Mouse (Mus musculus): ENCODE measurements at regions not wholly inside any gene's neighbourhood (a gene's known extent, or its start where the extent isn't known, plus 50 kb on each side); places are given as distances from the start of the nearest gene placed in this dataset.
A peak's percentile ranks its signal among the peaks of the same experiment; 100 is the strongest.
"Not testable (repeated sequence)": the region's sequence is repeated elsewhere in the genome, so short reads cannot be mapped to it uniquely, and the experiment has no call there.

GRCm38 (mm10) chr15:14815556-14815955, 1642.1 kb upstream of the Cdh6 start:
- Histone ChIP-seq H3K27ac (no peak overlapping the region), H3K4me3 (no peak overlapping the region)
- DNase-seq (ENCODE audit: low spot score in 2 of 2): no peak
- no peak for TF ChIP-seq CTCF (conservative IDR thresholded peaks at IDR 0.05)

GRCm38 (mm10) chr15:14806849-14807248, 1633.4 kb upstream of the Cdh6 start:
- Histone ChIP-seq H3K4me3 (no peak overlapping the region), H3K27ac (no peak overlapping the region)
- TF ChIP-seq CTCF (conservative IDR thresholded peaks at IDR 0.05): no peak
- DNase-seq (ENCODE audit: low spot score in 2 of 2): no peak

- DNase-seq (ENCODE audit: low spot score in 2 of 2): no peak
- Histone ChIP-seq H3K27ac (no peak overlapping the region), H3K4me3 (no peak overlapping the region)
- no peak for TF ChIP-seq CTCF (conservative IDR thresholded peaks at IDR 0.05)
Observed at GRCm38 (mm10) chr15:14795221-14795620, 1621.7 kb upstream of the Cdh6 start.

- no peak overlapping the region for H3K4me3 ChIP-seq
- DNase-seq (ENCODE audit: low spot score in 2 of 2): no peak
- no peak overlapping the region for H3K27ac ChIP-seq
- no peak for TF ChIP-seq CTCF (conservative IDR thresholded peaks at IDR 0.05)
Observed at GRCm38 (mm10) chr15:14780727-14781126, 1607.3 kb upstream of the Cdh6 start.

GRCm38 (mm10) chr15:14741733-14742132, 1568.3 kb upstream of the Cdh6 start:
- Histone ChIP-seq H3K4me3 (no peak overlapping the region), H3K27ac (no peak overlapping the region)
- TF ChIP-seq CTCF (conservative IDR thresholded peaks at IDR 0.05): no peak
- DNase-seq (ENCODE audit: low spot score in 2 of 2): no peak

- H3K4me3 ChIP-seq; H3K27ac ChIP-seq; DNase-seq (ENCODE audit: low spot score in 2 of 2): not testable (repeated sequence)
Observed at GRCm38 (mm10) chr15:14697925-14698324, 1524.5 kb upstream of the Cdh6 start.

GRCm38 (mm10) chr15:14696481-14696880, 1523.0 kb upstream of the Cdh6 start:
- Histone ChIP-seq H3K4me3 (no peak overlapping the region), H3K27ac (no peak overlapping the region)
- no peak for DNase-seq (ENCODE audit: low spot score in 2 of 2)
- TF ChIP-seq CTCF (conservative IDR thresholded peaks at IDR 0.05): no peak

GRCm38 (mm10) chr15:14689141-14689540, 1515.7 kb upstream of the Cdh6 start:
- no peak for TF ChIP-seq CTCF (conservative IDR thresholded peaks at IDR 0.05)
- no peak overlapping the region for H3K4me3 ChIP-seq
- peak in 1 of 2 experiments; percentile 4 for DNase-seq (ENCODE audit: low spot score in 2 of 2)

GRCm38 (mm10) chr15:14642291-14642690, 1468.8 kb upstream of the Cdh6 start:
- Histone ChIP-seq H3K4me3 (no peak overlapping the region), H3K27ac (no peak overlapping the region)
- TF ChIP-seq CTCF (conservative IDR thresholded peaks at IDR 0.05): no peak
- DNase-seq (ENCODE audit: low spot score in 2 of 2): no peak

More at GRCm38 (mm10) chr15:14689141-14689540, 1515.7 kb upstream of the Cdh6 start:
- no peak overlapping the region for H3K27ac ChIP-seq

- H3K4me3 ChIP-seq: no peak overlapping the region
- no peak overlapping the region for H3K27ac ChIP-seq
- peak; percentile 92 for TF ChIP-seq CTCF (conservative IDR thresholded peaks at IDR 0.05)
- DNase-seq (ENCODE audit: low spot score in 2 of 2): peak; percentile 1 to 67
Observed at GRCm38 (mm10) chr15:14628523-14628922, 1455.0 kb upstream of the Cdh6 start.

GRCm38 (mm10) chr15:14606691-14607090, 1433.2 kb upstream of the Cdh6 start:
- TF ChIP-seq CTCF (conservative IDR thresholded peaks at IDR 0.05): no peak
- Histone ChIP-seq H3K4me3 (no peak overlapping the region), H3K27ac (no peak overlapping the region)
- no peak for DNase-seq (ENCODE audit: low spot score in 2 of 2)

Small RNAs in the stretch of these regions (microRNA-seq; reads per million reads assigned to microRNA genes)
- gene Gm24080: 0 reads per million in 2 experiments

Data from layer of hippocampus, adult 2 months (tissue).